Mouse (Mus musculus) monocyte, adult 5-6 weeks (primary cell): ENCODE results near the gene Rbm20. TPM values are rescaled to one million over a fixed set of nuclear protein-coding genes. Genes with fewer than 3 reads are reported as not detected.

Source experiments
- ATAC-seq: fragments of 153-309, 156-312 bp; replicated peaks from 2 replicates; pipeline ENCODE4 v1.8.0; 2017; ENCODE audit warnings: mild to moderate bottlenecking; ENCODE audit not compliant: low TSS enrichment, insufficient number of reproducible peaks, severe bottlenecking, poor library complexity, low FRiP score
- total RNA-seq: library from RNA; stranded (forward); fragments of 200-1000, 200-491, 200-594 nt; gene quantifications from 3 replicates; pipeline ENCODE4 v1.2.3, GENCODE M21; 2017

Gene Rbm20
- total RNA-seq, 1 experiment from 2014 or later: not detected

DNA sequence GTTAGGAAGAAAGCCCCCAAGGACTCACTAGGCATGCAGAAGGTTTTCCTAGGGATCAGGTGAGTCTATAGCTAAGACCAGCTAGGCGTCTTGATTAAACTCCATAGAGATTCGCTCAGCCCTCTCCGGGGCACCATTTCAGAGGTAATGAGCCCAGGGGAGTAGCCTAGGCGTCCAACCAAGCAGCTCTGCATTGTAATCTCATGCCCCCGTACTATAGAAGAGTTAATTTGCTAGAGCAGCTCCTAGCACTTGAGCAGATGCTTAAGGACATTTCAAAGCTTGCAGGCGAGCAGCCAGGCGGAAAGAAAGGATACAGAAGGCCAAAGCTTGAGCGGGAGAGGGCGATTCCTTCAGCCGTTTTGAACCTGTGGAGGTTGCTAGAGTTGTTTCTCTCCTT is 208.3 kb downstream of the Rbm20 start:
- no peak for ATAC-seq

- no peak for ATAC-seq
Observed at GRCm38 (mm10) chr19:53886576-53887370, 209.7 kb downstream of the Rbm20 start.

DNA sequence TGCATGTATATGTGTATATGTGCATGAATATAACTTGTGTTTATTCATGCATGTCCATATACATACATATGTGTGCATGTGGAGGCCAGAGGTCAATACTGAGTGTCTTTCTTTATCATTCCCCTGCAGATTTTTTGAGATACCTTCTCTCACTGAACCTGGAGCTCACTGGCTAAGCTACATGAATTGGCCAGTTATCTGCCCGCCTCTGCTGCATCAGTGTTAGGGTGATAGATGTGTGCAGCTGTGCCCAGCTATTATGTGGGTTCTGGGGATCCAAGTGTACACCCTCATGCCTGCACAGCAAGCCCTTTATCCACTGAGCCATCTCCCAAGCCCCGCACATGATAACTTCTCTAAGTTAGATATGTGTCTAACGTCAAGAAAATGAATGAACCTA is 210.7 kb downstream of the Rbm20 start:
- no peak for ATAC-seq

GRCm38 (mm10) chr19:53888331-53888730 is 211.2 kb downstream of the Rbm20 start:
- no peak for ATAC-seq

GRCm38 (mm10) chr19:53889555-53889954 is 212.4 kb downstream of the Rbm20 start:
- peak; percentile 49 for ATAC-seq

- no peak for ATAC-seq
Observed at GRCm38 (mm10) chr19:53890274-53890673, 213.2 kb downstream of the Rbm20 start.

DNA sequence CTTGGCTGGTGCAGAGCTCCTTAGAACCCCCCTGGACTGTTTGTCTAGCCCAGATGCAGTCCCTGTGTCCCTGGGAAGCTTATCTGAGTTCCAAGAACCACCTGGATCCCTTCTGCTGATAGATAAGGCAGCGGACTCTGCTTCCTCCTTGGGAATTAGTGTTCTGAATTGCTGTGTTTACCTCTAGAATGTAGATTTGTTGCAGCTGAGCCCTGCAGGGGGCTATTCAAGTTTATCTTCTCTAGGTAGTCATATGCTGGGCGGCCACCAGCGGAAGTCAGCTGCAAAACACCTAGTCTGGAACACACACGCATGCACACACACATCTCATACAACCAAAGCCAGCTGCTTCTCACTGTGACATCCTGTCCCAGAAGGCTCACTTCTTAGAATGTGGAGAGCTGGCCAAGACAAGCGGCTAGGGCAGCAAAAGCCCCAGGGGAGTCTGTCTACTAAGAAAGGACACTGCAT is 213.7 kb downstream of the Rbm20 start:
- no peak for ATAC-seq

GRCm38 (mm10) chr19:53891569-53891968 is 214.5 kb downstream of the Rbm20 start:
- ATAC-seq: no peak

DNA sequence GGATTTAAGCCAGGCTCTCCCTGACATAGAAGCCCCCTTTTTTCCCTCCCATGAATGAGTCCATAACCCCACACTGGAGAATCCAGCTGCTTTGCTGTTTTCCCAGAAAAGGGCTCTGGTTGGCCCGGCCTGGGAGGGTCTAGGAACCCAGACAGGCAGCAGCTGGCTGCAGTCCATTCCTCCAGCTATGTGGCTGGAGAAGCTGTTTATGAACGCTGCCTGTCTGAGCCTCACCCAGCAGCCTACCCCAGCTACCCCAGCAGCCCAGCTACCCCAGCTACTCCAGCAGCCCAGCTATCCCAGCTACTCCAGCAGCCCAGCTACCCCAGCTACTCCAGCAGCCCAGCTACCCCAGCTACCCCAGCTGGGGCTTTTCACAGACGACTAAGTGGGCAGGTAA is 215.0 kb downstream of the Rbm20 start, which contains the start of gene Pdcd4:
Gene Pdcd4 (plus strand): TSS at position 171 of the 400 bp plus-strand sequence.
- ATAC-seq: no peak

- 0 out of 2 replicates have a peak, but pooled peaks have one; percentile 5 for ATAC-seq
Observed at GRCm38 (mm10) chr19:53892838-53893359, 215.8 kb downstream of the Rbm20 start.

DNA sequence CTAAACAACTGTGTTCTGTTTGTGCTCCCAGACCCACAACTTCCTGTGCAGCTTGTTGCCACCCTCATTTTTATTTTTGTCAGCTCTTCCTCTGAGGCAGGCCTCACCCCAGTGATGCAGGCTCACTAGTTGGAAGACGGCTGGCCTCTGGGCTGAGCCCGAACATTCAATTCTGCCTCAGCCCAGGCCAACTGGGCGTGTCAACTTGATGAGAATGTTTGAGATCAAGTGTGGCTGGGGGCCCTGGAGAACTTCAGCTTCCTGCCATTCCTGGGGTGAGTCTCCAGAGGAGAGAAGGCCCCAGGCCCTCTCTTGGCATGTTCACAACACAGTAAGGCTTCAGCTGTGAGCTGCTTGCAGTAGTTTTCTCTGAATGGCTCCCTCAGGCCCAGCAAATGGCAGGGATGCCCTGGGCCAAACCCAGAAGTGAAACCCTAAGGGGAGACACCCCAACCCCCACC is 216.6 kb downstream of the Rbm20 start:
- peak; percentile 44; the same call in 1 of the 2 replicates for ATAC-seq

GRCm38 (mm10) chr19:53894538-53895121 is 217.5 kb downstream of the Rbm20 start:
- no peak for ATAC-seq

DNA sequence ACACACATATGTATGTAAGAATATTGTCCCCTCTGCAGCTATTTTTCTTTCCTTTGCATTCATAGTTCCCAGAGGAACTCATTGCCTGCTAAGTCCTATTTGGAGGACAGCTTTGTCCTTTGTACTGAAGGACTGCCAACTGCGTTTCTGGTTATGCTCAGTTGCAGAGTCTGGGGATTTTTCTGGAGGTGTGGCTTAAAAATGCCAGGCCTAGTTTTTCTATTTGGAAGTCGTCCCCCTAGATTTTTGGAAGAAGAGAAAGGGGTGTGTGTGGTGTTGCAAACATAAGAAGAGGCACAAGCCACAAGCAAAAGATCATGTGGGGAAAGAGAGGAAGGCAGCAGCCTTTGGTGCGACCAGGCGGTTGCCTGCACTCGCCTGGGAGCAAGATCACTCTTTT is 220.9 kb downstream of the Rbm20 start:
- ATAC-seq: no peak

- no peak for ATAC-seq
Observed at GRCm38 (mm10) chr19:53898498-53898897, 221.4 kb downstream of the Rbm20 start.

DNA sequence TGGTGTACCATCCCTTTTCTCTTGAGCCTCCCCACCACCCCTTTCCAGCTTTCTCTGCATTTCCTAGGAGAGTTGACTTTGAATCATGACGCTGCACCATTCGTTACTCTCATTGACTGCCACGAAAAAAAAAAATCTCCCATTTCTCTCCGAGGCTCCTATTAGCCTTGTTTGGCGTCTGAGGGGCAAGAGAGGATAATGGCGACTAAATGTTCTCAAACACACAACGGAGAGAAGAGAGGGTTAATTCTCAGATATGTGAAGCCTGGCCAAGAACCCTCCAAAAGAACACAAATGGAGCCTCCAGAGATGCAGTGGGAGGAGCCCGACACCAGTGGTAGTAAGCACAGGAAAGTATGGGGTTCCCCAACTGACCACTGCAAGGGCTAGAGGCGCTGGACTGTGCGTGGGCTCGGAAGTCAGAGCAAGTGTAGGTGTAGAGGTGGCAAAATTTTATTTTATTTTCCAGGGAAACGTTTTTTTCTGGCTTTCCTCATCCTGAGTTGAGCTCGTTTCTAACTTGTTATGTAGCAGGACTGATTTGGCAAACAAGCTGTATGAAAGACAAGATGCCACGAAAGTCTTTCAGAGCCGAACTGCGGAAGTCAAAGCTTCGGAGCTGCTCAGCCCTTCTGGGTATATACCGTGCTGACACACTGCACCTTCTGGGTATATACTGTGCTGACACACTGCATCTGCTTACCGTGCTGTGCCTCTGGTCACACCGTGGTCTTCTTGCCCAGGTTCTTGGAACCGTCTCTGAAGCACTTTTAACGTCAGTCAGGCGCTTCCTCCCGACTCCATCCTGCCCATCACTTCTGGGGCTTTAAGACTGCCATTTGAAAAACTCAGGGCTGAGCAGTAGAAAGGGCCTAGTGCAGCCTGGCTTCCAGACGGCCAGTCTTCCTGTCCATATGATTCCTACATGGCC is 222.1 kb downstream of the Rbm20 start:
- ATAC-seq: no peak

GRCm38 (mm10) chr19:53899941-53900610 is 223.0 kb downstream of the Rbm20 start:
- peak; percentile 54; the same call in 1 of the 2 replicates for ATAC-seq

DNA sequence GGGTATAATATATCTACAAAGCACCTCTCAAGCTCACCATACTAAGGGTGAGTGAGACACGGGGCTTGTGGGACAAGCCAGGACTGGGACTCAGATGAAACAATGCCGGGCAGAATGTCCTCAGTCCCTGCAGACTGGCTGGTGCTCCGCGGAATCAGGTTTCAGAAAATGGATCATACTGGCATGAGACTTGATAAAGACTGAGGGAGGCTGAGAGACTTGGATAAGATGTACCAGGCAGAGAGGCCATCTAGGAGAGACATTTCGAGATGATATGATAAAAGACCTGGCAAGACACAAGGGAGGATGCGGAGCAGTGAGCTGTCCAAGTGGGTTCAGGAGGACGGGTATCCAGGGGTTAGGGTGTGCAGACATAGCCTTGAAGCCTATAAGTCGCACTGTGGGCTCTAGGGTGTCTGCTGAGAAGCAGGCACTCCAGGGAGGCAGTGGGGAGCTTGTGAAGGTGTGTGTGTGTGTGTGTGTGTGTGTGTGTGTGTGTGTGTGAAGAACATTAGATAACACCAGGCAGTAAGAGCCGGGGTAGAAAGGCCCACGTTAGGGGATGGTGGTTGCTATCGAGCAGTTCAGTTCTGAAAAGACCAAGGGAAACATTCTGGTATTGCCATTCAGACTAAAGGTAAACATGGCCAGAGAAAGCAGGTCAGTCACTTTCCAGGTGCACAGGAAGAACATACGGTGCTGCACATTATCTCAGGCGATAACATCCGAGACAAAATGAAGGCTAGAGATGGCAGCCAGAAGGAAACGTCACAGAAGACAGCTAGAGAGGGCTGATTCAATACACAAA is 225.0 kb downstream of the Rbm20 start:
- no peak for ATAC-seq
